ENCODE assay signal across 9 mouse cellular contexts in genomic region chr2:72674229-72674628, GRCm38 (mm10).
A peak's percentile ranks its signal among the peaks of the same experiment; 100 is the strongest.
DNase-seq lines count a peak whose midpoint lies in the region; ATAC-seq and TF ChIP-seq lines count a peak whose summit lies in the region.
"Had no signal": no experiment of that assay in that cellular context is flagged by ENCODE, and none has a peak within 500 bp of the region (broad histone marks: within the 10 kb centered on the region; RNA-seq: fewer than 3 reads in every experiment).

No protein-coding gene starts in this region.

- ATAC-seq in forebrain, postnatal 0 days = peak; percentile 78

- 18% methylated on average over 4 of the region's 4 CpGs for whole genome bisulfite sequencing in forebrain, postnatal 0 days
- 5% methylated on average over 4 of the region's 4 CpGs for WGBS in olfactory bulb, adult 2 months
- 49% methylated on average over 4 of the region's 4 CpGs for WGBS in thymus, adult 2 months

- H3K4me2 ChIP-seq in forebrain, postnatal 0 days (ENCODE audit: low read depth) = no peak overlapping the region; the same call in 1 of the 2 replicates
- H3K4me2 ChIP-seq: liver, embryonic 13.5 days had no signal

- no peaks in the 10 kb centered on the region for H3K27me3 ChIP-seq in forebrain, postnatal 0 days (ENCODE audit: insufficient read depth, low read length)
- H3K27me3 ChIP-seq in thymus, adult 2 months (ENCODE audit: control insufficient read depth, insufficient read depth, low read length) = no peaks in the 10 kb centered on the region
- H3K27me3 ChIP-seq: liver, embryonic 13.5 days had no signal

- no peak overlapping the region for H3K4me3 ChIP-seq in forebrain, postnatal 0 days (ENCODE audit: low read depth, low read length)
- H3K4me3 ChIP-seq in olfactory bulb, adult 2 months (ENCODE audit: insufficient read depth, low read depth, low read length) = no peak overlapping the region
- H3K4me3 ChIP-seq in thymus, adult 2 months (ENCODE audit: control insufficient read depth, insufficient read depth, low read length) = no peak overlapping the region
- H3K4me3 ChIP-seq: liver, embryonic 13.5 days had no signal

- TF ChIP-seq CTCF in forebrain, postnatal 0 days (IDR thresholded peaks at IDR 0.05; ENCODE audit: low read depth) = no peak
- TF ChIP-seq CTCF in olfactory bulb, adult 2 months (IDR thresholded peaks at IDR 0.05; ENCODE audit: insufficient read depth, low read depth, low read length) = no peak
- TF ChIP-seq CTCF in thymus, adult 2 months (IDR thresholded peaks at IDR 0.05; ENCODE audit: borderline replicate concordance, control insufficient read depth, extremely low read depth, insufficient read depth, low read length, poor library complexity) = no peak

- no peak for TF ChIP-seq POLR2A in olfactory bulb, adult 2 months (IDR thresholded peaks at IDR 0.05; ENCODE audit: insufficient read depth, low read depth, low read length)
- TF ChIP-seq POLR2A in thymus, adult 2 months (IDR thresholded peaks at IDR 0.05; ENCODE audit: control insufficient read depth, extremely low read depth, insufficient read depth, low read length, poor library complexity) = no peak

- no peaks in the 10 kb centered on the region for H3K9me3 ChIP-seq in forebrain, postnatal 0 days (ENCODE audit: low read length)
- H3K9me3 ChIP-seq: liver, embryonic 13.5 days had no signal

- peaks cover 4% of the 10 kb centered on the region; the same call in 1 of the 2 replicates for H3K4me1 ChIP-seq in forebrain, postnatal 0 days (ENCODE audit: insufficient read depth)
- H3K4me1 ChIP-seq in olfactory bulb, adult 2 months (ENCODE audit: control insufficient read depth, insufficient read depth, low read length) = peaks cover 7% of the 10 kb centered on the region
- H3K4me1 ChIP-seq in thymus, adult 2 months (replicated peaks; ENCODE audit: control insufficient read depth, insufficient read depth, low read length) = no peaks in the 10 kb centered on the region
- H3K4me1 ChIP-seq: liver, embryonic 13.5 days had no signal

- H3K36me3 ChIP-seq in forebrain, postnatal 0 days (ENCODE audit: insufficient read depth) = no peaks in the 10 kb centered on the region
- H3K36me3 ChIP-seq in thymus, adult 2 months (ENCODE audit: control insufficient read depth, insufficient read depth, low read length) = no peaks in the 10 kb centered on the region
- H3K36me3 ChIP-seq: liver, embryonic 13.5 days had no signal

- DNase-seq in adrenal gland, postnatal 14 days = peak; percentile 36
- no peak for DNase-seq in adrenal gland, adult 2 months
- peak; percentile 79 for DNase-seq in 3T3-L1 (ENCODE audit: low read depth, low spot score)
- peak; percentile 47 for DNase-seq in forebrain, postnatal 0 days
- peak; percentile 64 for DNase-seq in kidney, postnatal 14 days
- no peak for DNase-seq in thymus, adult 2 months
- no peak for DNase-seq in cerebellum, postnatal 25 days
- DNase-seq: liver, embryonic 13.5 days had no signal

- H3K27ac ChIP-seq in forebrain, postnatal 0 days (ENCODE audit: low read depth, low read length) = no peak overlapping the region
- peak overlapping the region; percentile 74; the same call in 1 of the 2 replicates for H3K27ac ChIP-seq in olfactory bulb, adult 2 months (ENCODE audit: insufficient read depth, low read depth, low read length)
- H3K27ac ChIP-seq in thymus, adult 2 months (ENCODE audit: control insufficient read depth, insufficient read depth, low read length) = no peak overlapping the region
- H3K27ac ChIP-seq: liver, embryonic 13.5 days had no signal

- no peak overlapping the region for H3K9ac ChIP-seq in forebrain, postnatal 0 days
- H3K9ac ChIP-seq: liver, embryonic 13.5 days had no signal

Comparison
In these comparisons a context has a peak if more than half of its experiments do, and no peak if none do; other contexts are left out.
1. DNase-seq: peak in adrenal gland, postnatal 14 days (single experiment), 3T3-L1 (single experiment), forebrain, postnatal 0 days (single experiment) and kidney, postnatal 14 days (single experiment); none in adrenal gland, adult 2 months (single experiment), thymus, adult 2 months (single experiment) and cerebellum, postnatal 25 days (0 of 2).